Mouse (Mus musculus): ENCODE data around the gene Nr2f1.

GRCm38 (mm10) chr13:78198871-78199641 lies 501 bp downstream of the Nr2f1 start:
- TF ChIP-seq CTCF (IDR thresholded peaks at IDR 0.05; ENCODE audit: low read depth, low read length) = no peak
- no peak for TF ChIP-seq POLR2A (IDR thresholded peaks at IDR 0.05; ENCODE audit: borderline replicate concordance, low read depth, low read length)

Data from bone marrow macrophage, adult 2 months (primary cell).